ENCODE assay signal across 8 mouse cellular contexts in genomic region chr19:59169143-59169935, GRCm38 (mm10). TPM values are rescaled to one million over a fixed set of nuclear protein-coding genes. Genes with fewer than 3 reads are reported as not detected.
DNase-seq lines count a peak whose midpoint lies in the region; ATAC-seq lines count a peak whose summit lies in the region.

No protein-coding gene starts in this region.

- H3K4me1 ChIP-seq in heart, embryonic 16.5 days (ENCODE audit: control insufficient read depth, insufficient read depth, low read length): peaks cover 17% of the 10 kb centered on the region

- no peaks in the 10 kb centered on the region for H3K36me3 ChIP-seq in heart, embryonic 16.5 days (ENCODE audit: control insufficient read depth, insufficient read depth)

- intact Hi-C loops in gastrocnemius, postnatal 36 days (cut with DNase I): no loop called here

- WGBS in heart, embryonic 16.5 days: under 1% methylated on average over 65 of the region's 65 CpGs

- DNase-seq in gastrocnemius, postnatal 10 days: peak; percentile 14
- no peak for DNase-seq in gastrocnemius, postnatal 36 days
- DNase-seq in R1 (ENCODE audit: low read depth, low spot score): peak; percentile 54
- no peak for DNase-seq in ovary, postnatal 10 days (ENCODE audit: low spot score)
- DNase-seq in frontal cortex, postnatal 10 days (ENCODE audit: low spot score in 2 of 2): no peak
- DNase-seq in spleen, postnatal 14 days (ENCODE audit: low spot score in 2 of 2): no peak

- H3K27me3 ChIP-seq in heart, embryonic 16.5 days (ENCODE audit: control insufficient read depth, insufficient read depth, low read length): peaks cover 95% of the 10 kb centered on the region

- peak overlapping the region; percentile 42 for H3K4me3 ChIP-seq in heart, embryonic 16.5 days (ENCODE audit: low read length)

- H3K27ac ChIP-seq in heart, embryonic 16.5 days (ENCODE audit: low read length): no peak overlapping the region

- H3K4me2 ChIP-seq in heart, embryonic 16.5 days (ENCODE audit: low read depth, low read length): peak overlapping the region; percentile 60

- ATAC-seq in heart, embryonic 16.5 days (replicated peaks; ENCODE audit: extremely low read depth, insufficient read depth, low FRiP score): no peak
- peak; percentile 21; the same call in 1 of the 2 replicates for ATAC-seq in megakaryocyte progenitor cell, adult 5-6 weeks (replicated peaks; ENCODE audit: poor library complexity)

- no peak overlapping the region for H3K9ac ChIP-seq in heart, embryonic 16.5 days (ENCODE audit: low read length)

- H3K9me3 ChIP-seq in heart, embryonic 16.5 days (replicated peaks; ENCODE audit: control insufficient read depth, low read length): no peaks in the 10 kb centered on the region

RNA-seq across cellular contexts. Expression of gene Vax1, which starts 0.5 kb away (rescaled TPM):
- total RNA-seq in gastrocnemius, postnatal 10 days (2021): not detected
- not detected for total RNA-seq in gastrocnemius, postnatal 36 days (2021)
- not detected in 2 replicates for polyA plus RNA-seq in heart, embryonic 16.5 days (2015; fragmentation: Nextera tagmentation; extraction: Ambion mirVana)
- total RNA-seq in megakaryocyte progenitor cell, adult 5-6 weeks (2015): not detected in 2 replicates
- total RNA-seq in megakaryocyte progenitor cell, adult 5-6 weeks (2017): not detected in 2 replicates

RNA-seq across cellular contexts. Expression of gene Kcnk18, which starts 49.7 kb away (rescaled TPM):
- not detected for total RNA-seq in gastrocnemius, postnatal 10 days (2021)
- total RNA-seq in gastrocnemius, postnatal 36 days (2021): not detected
- polyA plus RNA-seq in heart, embryonic 16.5 days (2015; fragmentation: Nextera tagmentation; extraction: Ambion mirVana): not detected in 2 replicates
- total RNA-seq in megakaryocyte progenitor cell, adult 5-6 weeks (2015): not detected in 2 replicates
- total RNA-seq in megakaryocyte progenitor cell, adult 5-6 weeks (2017): not detected in 2 replicates

Comparison
In these comparisons a context has a peak if more than half of its experiments do, and no peak if none do; other contexts are left out.
1. DNase-seq: peak in gastrocnemius, postnatal 10 days (single experiment) and R1 (single experiment); none in gastrocnemius, postnatal 36 days (0 of 2), ovary, postnatal 10 days (single experiment), frontal cortex, postnatal 10 days (0 of 2) and spleen, postnatal 14 days (0 of 2).